Mouse (Mus musculus) forebrain, embryonic 11.5 days (tissue): ENCODE results near the gene Zdhhc8. TPM values are rescaled to one million over a fixed set of nuclear protein-coding genes. Genes with fewer than 3 reads are reported as not detected.

ENCODE experiments used
- ATAC-seq: fragments of 200-750 bp; cut with Nextera tagmentation; replicated peaks from 2 replicates; pipeline ENCODE4 v1.8.0; 2017; ENCODE audit warnings: moderate TSS enrichment; ENCODE audit not compliant: low FRiP score
- DNase-seq: peaks from one replicate; pipeline ENCODE4 v3.0.0-alpha.2; 2017; ENCODE audit warnings: low spot score
- H3K27ac ChIP-seq: fragments of 300-500 bp; sonication (generic); 2 replicates; pipeline ENCODE4 v1.5.1; 2014; ENCODE audit warnings: low read depth, low read length
- H3K27me3 ChIP-seq: fragments of 300-500 bp; sonication (generic); 2 replicates; pipeline ENCODE4 v1.6.1; 2014; ENCODE audit warnings: mild to moderate bottlenecking, low read length, mixed read lengths; ENCODE audit not compliant: control insufficient read depth, insufficient read depth
- H3K36me3 ChIP-seq: fragments of 300-500 bp; sonication (generic); 2 replicates; pipeline ENCODE4 v1.6.1; 2014; ENCODE audit warnings: mild to moderate bottlenecking, low read length, moderate library complexity, mixed read lengths; ENCODE audit not compliant: control insufficient read depth, insufficient read depth
- H3K4me1 ChIP-seq: fragments of 300-500 bp; sonication (generic); replicated peaks from 2 replicates; pipeline ENCODE4 v1.6.1; 2014; ENCODE audit warnings: low read length, mixed read lengths; ENCODE audit not compliant: control insufficient read depth, insufficient read depth
- H3K4me2 ChIP-seq: fragments of 300-500 bp; sonication (generic); 2 replicates; pipeline ENCODE4 v1.6.1; 2014; ENCODE audit warnings: low read depth, mild to moderate bottlenecking, low read length, moderate library complexity, mixed read lengths; ENCODE audit not compliant: severe bottlenecking
- H3K4me3 ChIP-seq: fragments of 300-500 bp; sonication (generic); 2 replicates; pipeline ENCODE4 v1.5.1; 2014; ENCODE audit warnings: low read depth, low read length
- H3K9ac ChIP-seq: fragments of 300-500 bp; sonication (generic); 2 replicates; pipeline ENCODE4 v1.6.1; 2014; ENCODE audit warnings: low read length
- H3K9me3 ChIP-seq: fragments of 300-500 bp; sonication (generic); 2 replicates; pipeline ENCODE4 v1.6.1; 2016; ENCODE audit warnings: low read length, mixed read lengths; ENCODE audit not compliant: control insufficient read depth
- WGBS: fragments of 180-500 bp; shearing (Covaris S2); extraction: QIAGEN DNeasy Blood & Tissue Kit; methylation state at CpG from one replicate; pipeline ENCODE4 v1.1.7; 2014; 5-methylcytosine and 5-hydroxymethylcytosine counted together
- polyA plus RNA-seq: library from polyadenylated mRNA; unstranded; fragments of >200 nt; fragmentation: Nextera tagmentation; extraction: Ambion mirVana; gene quantifications from 2 replicates; pipeline ENCODE4 v1.2.1, GENCODE M21; 2014

Zdhhc8 gene
- polyA plus RNA-seq, 1 experiment from 2014 or later, result 15.8 TPM

GRCm38 (mm10) chr16:18213689-18214088, 21.2 kb downstream of the Zdhhc8 start:
- Histone ChIP-seq H3K27ac (peak overlapping the region; percentile 71), H3K9me3 (no peaks in the 10 kb centered on the region), H3K4me2 (peak overlapping the region; percentile 33; the same call in 1 of the 2 replicates), H3K36me3 (no peaks in the 10 kb centered on the region), H3K27me3 (no peaks in the 10 kb centered on the region; the same call in 1 of the 2 replicates), H3K9ac (peak overlapping the region; percentile 31; the same call in 1 of the 2 replicates), H3K4me3 (no peak overlapping the region), H3K4me1 (peaks cover 12% of the 10 kb centered on the region)
- peak; percentile 93 for ATAC-seq
- peak; percentile 89 for DNase-seq
- 29% methylated on average over 6 of the region's 6 CpGs for WGBS

- H3K36me3 ChIP-seq, result no peaks in the 10 kb centered on the region
- peak; percentile 94 for DNase-seq
- peaks cover 12% of the 10 kb centered on the region for H3K4me1 ChIP-seq
- no peak overlapping the region for H3K4me2 ChIP-seq
- H3K9ac ChIP-seq, result no peak overlapping the region
- 49% methylated on average over 10 of the region's 10 CpGs for WGBS
- H3K27me3 ChIP-seq, result no peaks in the 10 kb centered on the region; the same call in 1 of the 2 replicates
- no peak overlapping the region for H3K4me3 ChIP-seq
- H3K27ac ChIP-seq, result no peak overlapping the region
- no peak for ATAC-seq
- H3K9me3 ChIP-seq, result no peaks in the 10 kb centered on the region
These were observed 23.3 kb downstream of the Zdhhc8 start for GRCm38 (mm10) chr16:18211417-18212171.

GRCm38 (mm10) chr16:18210701-18211416, 24.1 kb downstream of the Zdhhc8 start:
- Histone ChIP-seq H3K36me3 (no peaks in the 10 kb centered on the region), H3K9ac (no peak overlapping the region), H3K4me1 (peaks cover 12% of the 10 kb centered on the region), H3K4me2 (no peak overlapping the region), H3K27me3 (no peaks in the 10 kb centered on the region; the same call in 1 of the 2 replicates), H3K9me3 (no peaks in the 10 kb centered on the region), H3K4me3 (no peak overlapping the region), H3K27ac (no peak overlapping the region)
- 24% methylated on average over 8 of the region's 8 CpGs for WGBS
- ATAC-seq, result no peak
- DNase-seq, result peak; percentile 75

- Histone ChIP-seq H3K36me3 (no peaks in the 10 kb centered on the region), H3K4me3 (no peak overlapping the region), H3K4me1 (peaks cover 2% of the 10 kb centered on the region; the same call in 1 of the 2 replicates), H3K27me3 (no peaks in the 10 kb centered on the region), H3K9me3 (no peaks in the 10 kb centered on the region), H3K4me2 (no peak overlapping the region), H3K27ac (no peak overlapping the region), H3K9ac (no peak overlapping the region)
- no peak for DNase-seq
- ATAC-seq, result no peak
- WGBS, result 66% methylated on average over 7 of the region's 7 CpGs
These were observed 31.4 kb downstream of the Zdhhc8 start for GRCm38 (mm10) chr16:18203430-18204091.

- Histone ChIP-seq H3K9me3 (no peaks in the 10 kb centered on the region), H3K9ac (no peak overlapping the region), H3K4me3 (no peak overlapping the region), H3K4me1 (peaks cover 4% of the 10 kb centered on the region; the same call in 1 of the 2 replicates), H3K36me3 (no peaks in the 10 kb centered on the region), H3K27ac (no peak overlapping the region), H3K27me3 (no peaks in the 10 kb centered on the region), H3K4me2 (no peak overlapping the region)
- 87% methylated on average over 1 of the region's 1 CpGs for WGBS
- no peak for DNase-seq
- ATAC-seq, result no peak
These were observed 32.9 kb downstream of the Zdhhc8 start for GRCm38 (mm10) chr16:18202061-18202460.

- Histone ChIP-seq H3K9ac (no peak overlapping the region), H3K36me3 (no peaks in the 10 kb centered on the region), H3K4me2 (no peak overlapping the region), H3K4me3 (no peak overlapping the region), H3K27me3 (no peaks in the 10 kb centered on the region), H3K9me3 (no peaks in the 10 kb centered on the region), H3K27ac (no peak overlapping the region), H3K4me1 (peaks cover 4% of the 10 kb centered on the region; the same call in 1 of the 2 replicates)
- DNase-seq, result no peak
- no peak for ATAC-seq
- 42% methylated on average over 1 of the region's 1 CpGs for WGBS
These were observed 33.3 kb downstream of the Zdhhc8 start for GRCm38 (mm10) chr16:18201620-18202019.

- no peak for ATAC-seq
- Histone ChIP-seq H3K4me1 (peaks cover 4% of the 10 kb centered on the region; the same call in 1 of the 2 replicates), H3K27ac (no peak overlapping the region)
These were observed 34.9 kb downstream of the Zdhhc8 start for GRCm38 (mm10) chr16:18200062-18200461.

GRCm38 (mm10) chr16:18198365-18199098, 36.4 kb downstream of the Zdhhc8 start:
- Histone ChIP-seq H3K36me3 (no peaks in the 10 kb centered on the region), H3K4me3 (no peak overlapping the region), H3K4me1 (peaks cover 4% of the 10 kb centered on the region; the same call in 1 of the 2 replicates), H3K9me3 (no peaks in the 10 kb centered on the region), H3K9ac (no peak overlapping the region), H3K27me3 (no peaks in the 10 kb centered on the region), H3K4me2 (no peak overlapping the region), H3K27ac (no peak overlapping the region)
- no peak for ATAC-seq
- no peak for DNase-seq
- WGBS, result 69% methylated on average over 10 of the region's 10 CpGs

More at GRCm38 (mm10) chr16:18200062-18200461, 34.9 kb downstream of the Zdhhc8 start:
- no peak overlapping the region for H3K9ac ChIP-seq
- H3K9me3 ChIP-seq, result no peaks in the 10 kb centered on the region
- WGBS, result 95% methylated on average over 2 of the region's 2 CpGs
- H3K4me3 ChIP-seq, result no peak overlapping the region
- DNase-seq, result no peak
- H3K36me3 ChIP-seq, result no peaks in the 10 kb centered on the region
- no peak overlapping the region for H3K4me2 ChIP-seq
- no peaks in the 10 kb centered on the region for H3K27me3 ChIP-seq
